Mouse (Mus musculus) erythroblast, embryonic 14.5 days (primary cell): ENCODE data around the gene Dennd1a.

Experiments
- GATA1 ChIP-seq: IDR thresholded peaks from 2 replicates; pipeline ENCODE4 v1.6.1; 2012; ENCODE audit warnings: low read length, inconsistent platforms, mixed read lengths
- TAL1 ChIP-seq: IDR thresholded peaks from 3 replicates; pipeline ENCODE4 v1.6.1; 2012; ENCODE audit warnings: low read length, inconsistent platforms, mixed read lengths

DNA sequence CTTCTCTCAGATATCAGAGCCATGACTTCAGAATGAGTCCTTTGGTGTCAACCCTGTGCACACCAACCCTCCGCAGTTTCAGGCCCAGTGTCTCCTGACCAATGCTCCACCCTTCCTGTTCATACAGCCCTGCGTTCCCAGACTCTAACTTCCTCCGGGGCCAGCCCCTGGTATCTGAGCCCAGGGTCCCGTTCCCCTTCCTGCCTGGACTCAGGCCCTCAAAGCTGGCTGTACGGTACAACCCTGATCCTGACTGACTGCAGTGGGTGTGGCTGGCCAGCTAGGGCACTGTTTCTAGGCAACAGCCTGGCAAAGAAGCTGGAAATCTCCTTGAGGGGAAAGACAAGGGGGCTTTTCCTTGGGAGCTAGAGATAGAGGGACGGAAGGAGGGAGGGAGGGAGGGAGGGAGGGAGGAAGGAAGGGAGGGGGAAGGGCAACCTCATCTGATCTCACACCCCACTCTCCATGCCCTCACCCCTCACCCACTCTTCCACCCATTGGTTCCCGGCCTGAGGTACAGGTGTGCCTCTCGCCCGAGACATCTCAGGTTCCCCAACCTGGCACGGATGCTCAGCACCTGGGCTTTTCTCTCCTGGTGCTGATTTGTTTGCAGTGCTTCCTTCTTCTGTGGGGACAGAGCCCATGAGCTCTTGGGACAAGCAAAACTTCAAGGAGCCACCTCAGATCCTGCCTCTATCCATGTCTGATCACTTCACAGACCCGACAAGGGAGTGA lies 521.0 kb downstream of the Dennd1a start:
- TF ChIP-seq GATA1 (no peak), TAL1 (no peak)
